Mouse (Mus musculus) forebrain, embryonic 12.5 days (tissue): ENCODE data around the gene A730015C16Rik. TPM values are rescaled to one million over a fixed set of nuclear protein-coding genes. Genes with fewer than 3 reads are reported as not detected.

ENCODE experiments used
- ATAC-seq: fragments of 200-750 bp; cut with Nextera tagmentation; 2 replicates; pipeline ENCODE4 v1.8.0; 2017; ENCODE audit warnings: moderate TSS enrichment; ENCODE audit not compliant: low FRiP score
- H3K27ac ChIP-seq: fragments of 300-500 bp; sonication (generic); 2 replicates; pipeline ENCODE4 v1.5.1; 2016; ENCODE audit warnings: mild to moderate bottlenecking
- H3K27me3 ChIP-seq: fragments of 300-500 bp; sonication (generic); 2 replicates; pipeline ENCODE4 v1.6.1; 2016; ENCODE audit warnings: mild to moderate bottlenecking
- H3K36me3 ChIP-seq: fragments of 300-500 bp; sonication (generic); replicated peaks from 2 replicates; pipeline ENCODE4 v1.6.1; 2016; ENCODE audit warnings: mild to moderate bottlenecking
- H3K4me1 ChIP-seq: fragments of 300-500 bp; sonication (generic); 2 replicates; pipeline ENCODE4 v1.6.1; 2016
- H3K4me2 ChIP-seq: fragments of 300-500 bp; sonication (generic); 2 replicates; pipeline ENCODE4 v1.6.1; 2016; ENCODE audit warnings: mild to moderate bottlenecking, moderate library complexity
- H3K4me3 ChIP-seq: fragments of 300-500 bp; sonication (generic); replicated peaks from 2 replicates; pipeline ENCODE4 v1.5.1; 2016; ENCODE audit warnings: mild to moderate bottlenecking
- H3K9ac ChIP-seq: fragments of 300-500 bp; sonication (generic); 2 replicates; pipeline ENCODE4 v1.6.1; 2016; ENCODE audit warnings: mild to moderate bottlenecking
- H3K9me3 ChIP-seq: fragments of 300-500 bp; sonication (generic); 2 replicates; pipeline ENCODE4 v1.6.1; 2016
- whole genome bisulfite sequencing: fragments of 180-500 bp; shearing (Covaris S2); methylation state at CpG from one replicate; pipeline ENCODE4 v1.1.7; 2016; 5-methylcytosine and 5-hydroxymethylcytosine counted together
- polyA plus RNA-seq: library from polyadenylated mRNA; unstranded; fragments of >200 nt; fragmentation: Nextera tagmentation; extraction: Ambion mirVana; gene quantifications from 2 replicates; pipeline ENCODE4 v1.2.1, GENCODE M21; 2016

Gene A730015C16Rik
- polyA plus RNA-seq: 1.5 and 2.9 TPM in 2 replicates

GRCm38 (mm10) chr4:108848505-108848848 lies at the start of gene A730015C16Rik:
TSS of gene A730015C16Rik (minus strand) at chr4:108848619.
- Histone ChIP-seq H3K4me2 (peak within 1 kb of the TSS; percentile 97), H3K9me3 (no peaks in the 10 kb centered on the region), H3K36me3 (peaks cover 15% of the 10 kb centered on the region), H3K4me1 (peaks cover 22% of the 10 kb centered on the region), H3K4me3 (peak within 1 kb of the TSS; percentile 93), H3K27ac (peak within 1 kb of the TSS; percentile 83), H3K9ac (peak within 1 kb of the TSS; percentile 84), H3K27me3 (no peaks in the 10 kb centered on the region)
- no peak for ATAC-seq
- WGBS: 14% methylated on average over 20 of the region's 20 CpGs

GRCm38 (mm10) chr4:108890876-108891275 lies 42.5 kb upstream of the A730015C16Rik start:
- no peaks in the 10 kb centered on the region for H3K27me3 ChIP-seq
- H3K4me3 ChIP-seq: no peak overlapping the region
- 78% methylated on average over 6 of the region's 6 CpGs for WGBS
- no peaks in the 10 kb centered on the region for H3K9me3 ChIP-seq
- no peaks in the 10 kb centered on the region for H3K36me3 ChIP-seq
- H3K27ac ChIP-seq: no peak overlapping the region
- no peak overlapping the region for H3K4me2 ChIP-seq
- no peak for ATAC-seq
- no peaks in the 10 kb centered on the region for H3K4me1 ChIP-seq
- no peak overlapping the region for H3K9ac ChIP-seq

GRCm38 (mm10) chr4:108887456-108887855 lies 39.0 kb upstream of the A730015C16Rik start:
- Histone ChIP-seq H3K4me1 (0 out of 2 replicates have a peak, but pooled peaks cover 2% of the 10 kb centered on the region), H3K27me3 (no peaks in the 10 kb centered on the region), H3K9me3 (no peaks in the 10 kb centered on the region), H3K4me2 (no peak overlapping the region), H3K4me3 (no peak overlapping the region), H3K36me3 (no peaks in the 10 kb centered on the region), H3K9ac (no peak overlapping the region), H3K27ac (no peak overlapping the region)
- ATAC-seq: no peak
- WGBS: 92% methylated on average over 4 of the region's 4 CpGs

GRCm38 (mm10) chr4:108883815-108884214 lies 35.4 kb upstream of the A730015C16Rik start:
- H3K9me3 ChIP-seq: no peaks in the 10 kb centered on the region
- WGBS: 67% methylated on average over 13 of the region's 13 CpGs
- peaks cover 3% of the 10 kb centered on the region for H3K27me3 ChIP-seq
- no peak overlapping the region for H3K9ac ChIP-seq
- no peak overlapping the region for H3K27ac ChIP-seq
- H3K4me2 ChIP-seq: no peak overlapping the region
- peaks cover 6% of the 10 kb centered on the region for H3K4me1 ChIP-seq
- no peaks in the 10 kb centered on the region for H3K36me3 ChIP-seq
- ATAC-seq: no peak
- H3K4me3 ChIP-seq: no peak overlapping the region

DNA sequence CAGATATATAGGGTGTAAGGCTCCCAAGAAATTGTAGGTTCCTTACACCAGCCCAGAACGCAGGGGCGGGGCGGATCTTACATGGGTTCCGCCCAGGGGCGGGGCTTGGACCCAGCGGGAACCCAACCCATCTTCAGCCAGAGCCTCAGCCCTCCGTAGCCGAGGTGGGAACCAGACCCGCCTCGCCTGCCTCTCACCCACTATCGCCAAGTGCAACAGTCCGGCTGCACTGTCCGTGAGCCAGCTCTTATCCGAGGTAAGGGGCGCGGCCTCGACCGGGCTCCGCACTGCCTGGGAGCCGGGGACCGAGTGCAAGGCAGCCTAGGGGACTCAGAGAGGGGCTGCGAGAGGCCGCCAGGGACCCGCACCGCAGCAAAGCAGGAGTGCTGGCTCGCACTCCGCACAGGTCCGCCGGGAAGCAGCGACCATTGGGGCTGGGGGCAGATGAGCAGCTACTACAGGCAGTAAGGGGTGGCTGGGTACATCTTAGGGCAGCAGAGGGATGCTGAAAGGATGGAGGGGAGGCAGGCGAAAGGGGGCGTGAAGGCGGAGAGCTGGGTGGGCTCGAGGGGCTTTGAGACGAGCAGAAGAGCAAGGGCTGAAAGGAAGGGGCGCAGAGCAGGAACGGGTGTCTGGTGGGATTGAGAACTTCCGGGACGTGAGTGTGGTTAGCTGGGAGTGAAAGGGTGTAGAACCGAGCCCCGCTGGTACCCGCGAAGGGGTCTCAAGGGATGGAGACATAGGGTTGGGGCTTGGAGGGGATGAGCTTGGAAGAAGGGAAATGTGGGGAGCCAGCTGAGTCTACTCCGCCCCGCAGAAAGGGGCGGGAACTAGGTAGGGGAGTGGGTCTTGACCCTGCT lies 30.8 kb upstream of the A730015C16Rik start, which contains the start of gene Rab3b:
Rab3b (plus strand) TSS at position 101 of the 860 bp plus-strand sequence.
- 0 out of 2 replicates have a peak within 1 kb of the TSS, but pooled peaks have one; percentile 5 for H3K27ac ChIP-seq
- no peaks in the 10 kb centered on the region for H3K36me3 ChIP-seq
- no peaks in the 10 kb centered on the region for H3K9me3 ChIP-seq
- H3K4me2 ChIP-seq: peak within 1 kb of the TSS; percentile 96
- peak within 1 kb of the TSS; percentile 75 for H3K9ac ChIP-seq
- peaks cover 10% of the 10 kb centered on the region for H3K27me3 ChIP-seq
- peak within 1 kb of the TSS; percentile 59 for H3K4me3 ChIP-seq
- peaks cover 6% of the 10 kb centered on the region for H3K4me1 ChIP-seq
- under 1% methylated on average over 46 of the region's 46 CpGs for WGBS
- ATAC-seq: peak; percentile 95

DNA sequence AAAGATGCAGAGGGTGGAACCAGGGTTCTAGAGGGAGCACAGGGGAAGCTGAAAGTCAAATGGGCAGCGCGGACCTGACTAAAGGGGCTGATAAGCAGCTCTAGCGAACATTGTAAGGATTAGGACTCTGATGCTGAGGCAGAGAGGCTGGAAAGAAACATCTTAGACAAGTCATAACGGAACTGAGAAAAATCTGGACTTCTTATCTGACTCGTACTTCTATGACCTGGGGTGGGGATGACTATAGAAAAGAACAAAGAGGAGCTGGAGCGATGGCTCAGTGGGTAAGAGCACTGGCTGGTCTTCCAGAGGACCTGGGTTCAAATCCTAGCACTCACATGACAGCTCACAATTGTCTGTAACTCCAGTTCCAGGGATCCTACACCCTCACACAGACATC lies 29.5 kb upstream of the A730015C16Rik start:
- Histone ChIP-seq H3K27me3 (peaks cover 10% of the 10 kb centered on the region), H3K4me1 (peaks cover 4% of the 10 kb centered on the region), H3K9me3 (no peaks in the 10 kb centered on the region), H3K9ac (no peak overlapping the region), H3K36me3 (no peaks in the 10 kb centered on the region), H3K4me3 (no peak overlapping the region), H3K27ac (no peak overlapping the region), H3K4me2 (no peak overlapping the region)
- 78% methylated on average over 6 of the region's 6 CpGs for WGBS
- no peak for ATAC-seq

DNA sequence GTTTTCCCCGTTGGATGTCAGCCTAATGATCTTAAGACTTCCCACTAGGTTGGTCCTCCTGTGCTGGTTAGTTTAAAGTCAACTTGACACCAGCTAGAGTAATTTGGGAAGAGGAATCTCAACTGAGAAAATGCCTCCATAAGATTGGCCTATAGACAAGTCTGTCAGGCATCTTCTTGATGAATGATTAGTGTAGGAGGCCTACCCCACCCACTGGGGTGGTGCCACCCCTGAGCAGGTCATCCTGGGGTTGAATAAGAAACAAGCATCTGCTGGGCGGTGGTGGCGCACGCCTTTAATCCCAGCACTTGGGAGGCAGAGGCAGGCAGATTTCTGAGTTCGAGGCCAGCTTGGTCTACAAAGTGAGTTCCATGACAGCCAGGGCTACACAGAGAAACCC lies 25.3 kb upstream of the A730015C16Rik start:
- Histone ChIP-seq H3K4me3 (no peak overlapping the region), H3K4me2 (no peak overlapping the region), H3K27ac (no peak overlapping the region), H3K27me3 (peaks cover 7% of the 10 kb centered on the region; the same call in 1 of the 2 replicates), H3K9ac (no peak overlapping the region), H3K9me3 (no peaks in the 10 kb centered on the region), H3K36me3 (no peaks in the 10 kb centered on the region), H3K4me1 (no peaks in the 10 kb centered on the region)
- no peak for ATAC-seq
- 88% methylated on average over 5 of the region's 5 CpGs for WGBS

- no peak overlapping the region for H3K9ac ChIP-seq
- H3K4me3 ChIP-seq: no peak overlapping the region
- ATAC-seq: peak; percentile 53; the same call in 1 of the 2 replicates
- no peaks in the 10 kb centered on the region for H3K9me3 ChIP-seq
- H3K27me3 ChIP-seq: no peaks in the 10 kb centered on the region
- WGBS: 33% methylated on average over 10 of the region's 10 CpGs
- no peak overlapping the region for H3K27ac ChIP-seq
- H3K4me2 ChIP-seq: no peak overlapping the region
- 0 out of 2 replicates have a peak, but pooled peaks cover under 1% of the 10 kb centered on the region for H3K36me3 ChIP-seq
- no peaks in the 10 kb centered on the region for H3K4me1 ChIP-seq
Observed at GRCm38 (mm10) chr4:108869730-108870374, 21.4 kb upstream of the A730015C16Rik start.

- H3K9me3 ChIP-seq: no peaks in the 10 kb centered on the region
- H3K4me1 ChIP-seq: no peaks in the 10 kb centered on the region
- ATAC-seq: no peak
- no peak overlapping the region for H3K4me3 ChIP-seq
- H3K36me3 ChIP-seq: peaks cover 28% of the 10 kb centered on the region
- WGBS: 84% methylated on average over 7 of the region's 7 CpGs
- H3K4me2 ChIP-seq: no peak overlapping the region
- H3K9ac ChIP-seq: no peak overlapping the region
- no peaks in the 10 kb centered on the region for H3K27me3 ChIP-seq
- H3K27ac ChIP-seq: no peak overlapping the region
Observed at GRCm38 (mm10) chr4:108866806-108867205, 18.4 kb upstream of the A730015C16Rik start.

DNA sequence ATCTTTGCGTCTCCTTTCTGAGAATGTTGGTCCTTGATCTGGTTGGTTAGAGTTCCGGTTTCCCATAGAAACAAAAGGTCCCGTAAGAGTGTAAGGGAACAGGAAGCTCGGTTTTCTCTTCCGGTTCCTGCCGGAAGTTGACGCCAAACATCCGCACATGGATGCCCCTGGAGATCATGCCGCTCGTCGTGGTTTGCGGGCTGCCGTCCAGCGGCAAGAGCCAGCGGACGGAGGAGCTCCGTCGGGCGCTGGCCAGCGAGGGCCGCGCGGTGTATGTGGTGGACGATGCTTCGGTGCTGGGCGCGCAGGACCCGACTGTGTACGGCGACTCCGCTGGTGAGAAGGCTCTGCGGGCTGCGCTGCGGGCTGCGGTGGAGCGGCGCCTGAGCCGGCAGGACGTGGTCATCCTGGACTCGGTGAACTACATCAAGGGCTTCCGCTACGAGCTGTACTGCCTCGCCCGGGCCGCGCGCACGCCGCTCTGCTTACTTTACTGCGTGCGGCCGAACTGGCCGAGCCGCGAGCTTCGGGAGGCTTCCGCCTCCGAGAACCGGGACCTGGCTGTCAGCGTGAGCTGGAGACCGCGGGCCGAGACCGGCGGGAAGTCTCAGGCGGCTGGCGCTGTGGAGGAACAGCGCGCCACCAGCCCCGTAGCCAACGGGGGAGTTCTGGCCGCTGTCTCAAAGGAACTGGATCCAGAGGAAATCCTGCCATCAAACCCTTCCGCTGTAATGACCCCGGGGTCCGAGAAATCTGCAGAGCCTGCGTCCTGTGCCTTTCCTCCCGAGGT lies 509 bp downstream of the A730015C16Rik start, which contains the start of gene Kti12:
Kti12 (plus strand) TSS at position 71 of the 790 bp plus-strand sequence.
- peaks cover 10% of the 10 kb centered on the region; the same call in 1 of the 2 replicates for H3K36me3 ChIP-seq
- peak; percentile 90 for ATAC-seq
- H3K27me3 ChIP-seq: no peaks in the 10 kb centered on the region
- peak within 1 kb of the TSS; percentile 83 for H3K27ac ChIP-seq
- H3K4me1 ChIP-seq: peaks cover 27% of the 10 kb centered on the region
- no peaks in the 10 kb centered on the region for H3K9me3 ChIP-seq
- WGBS: under 1% methylated on average over 77 of the region's 77 CpGs
- H3K4me3 ChIP-seq: peak within 1 kb of the TSS; percentile 93
- peak within 1 kb of the TSS; percentile 84 for H3K9ac ChIP-seq
- H3K4me2 ChIP-seq: peak within 1 kb of the TSS; percentile 97

DNA sequence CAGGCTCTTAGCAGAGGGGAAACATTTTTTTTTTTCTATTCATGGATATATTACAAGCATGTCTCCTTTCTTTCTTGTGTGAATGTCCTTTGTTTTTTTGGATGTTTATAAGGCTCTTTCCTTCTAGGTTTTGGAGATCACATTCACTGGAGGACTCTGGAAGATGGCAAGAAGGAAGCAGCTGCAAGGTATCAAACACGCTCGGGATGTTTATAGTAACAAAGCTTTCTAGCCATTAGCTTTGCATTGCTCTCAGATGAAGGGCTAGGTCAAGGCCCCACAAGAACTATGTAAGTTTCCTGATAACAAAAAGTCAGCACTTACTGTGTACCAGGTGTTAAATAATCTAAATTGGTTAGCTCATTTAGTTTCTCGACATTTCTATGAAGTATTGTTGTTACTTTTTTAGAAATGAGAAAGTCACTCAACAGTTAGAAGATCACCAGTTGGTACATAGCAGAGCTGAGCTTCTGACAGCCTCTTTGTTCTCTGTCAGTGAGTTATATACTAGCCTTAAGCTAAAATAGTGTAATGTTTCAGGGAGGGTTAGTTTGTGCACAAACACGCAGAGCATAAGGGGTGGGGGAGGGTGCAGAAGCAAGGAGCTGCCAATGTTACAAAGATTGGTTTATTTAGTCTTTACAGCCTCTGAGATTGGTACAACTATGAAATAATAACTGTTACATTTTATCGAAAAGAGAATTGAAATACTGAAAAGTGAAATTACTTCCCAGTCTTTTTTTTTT lies 2.4 kb downstream of the A730015C16Rik start:
- peaks cover 28% of the 10 kb centered on the region for H3K4me1 ChIP-seq
- H3K36me3 ChIP-seq: peaks cover 10% of the 10 kb centered on the region; the same call in 1 of the 2 replicates
- 95% methylated on average over 5 of the region's 5 CpGs for WGBS
- H3K27ac ChIP-seq: no peak overlapping the region
- no peak for ATAC-seq
- no peak overlapping the region for H3K9ac ChIP-seq
- no peaks in the 10 kb centered on the region for H3K27me3 ChIP-seq
- no peaks in the 10 kb centered on the region for H3K9me3 ChIP-seq
- no peak overlapping the region for H3K4me3 ChIP-seq
- H3K4me2 ChIP-seq: no peak overlapping the region
